Mouse (Mus musculus): Measurements from ENCODE around the gene Ston1. TPM values are rescaled to one million over a fixed set of nuclear protein-coding genes. Genes with fewer than 3 reads are reported as not detected.
A peak's percentile ranks its signal among the peaks of the same experiment; 100 is the strongest.

The Ston1 gene
- polyA plus RNA-seq, 1 experiment: 16.6 TPM

DNA sequence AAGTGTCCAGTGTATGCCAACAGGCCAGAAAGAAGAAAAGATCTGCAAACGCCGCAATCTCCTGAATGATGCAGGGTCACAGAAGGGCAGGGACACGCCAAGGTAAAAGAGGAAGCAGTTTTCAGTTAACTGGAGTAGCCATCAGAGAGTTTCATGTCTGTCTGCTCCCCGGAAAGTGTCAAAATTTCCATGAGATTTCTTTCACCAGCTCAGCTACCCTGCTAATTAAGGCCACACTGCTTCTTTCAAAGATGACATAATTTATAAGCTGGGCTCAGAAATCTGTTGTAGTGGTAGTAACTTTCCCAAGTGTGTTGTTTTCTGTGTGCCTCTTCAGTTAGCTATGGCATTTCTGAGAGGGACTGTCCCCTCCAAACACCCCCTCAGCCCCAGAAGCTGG, 1.4 kb upstream of the Ston1 start:
- no peaks in the 10 kb centered on the region for H3K27me3 ChIP-seq (ENCODE audit: control insufficient read depth, insufficient read depth, insufficient read length)
- H3ac ChIP-seq (ENCODE audit: control insufficient read depth, insufficient read length): no peak overlapping the region
- no peaks in the 10 kb centered on the region for H3K36me3 ChIP-seq (ENCODE audit: control insufficient read depth, insufficient read depth)
- H3K4me3 ChIP-seq: peak overlapping the region; percentile 75
- peaks cover 27% of the 10 kb centered on the region for H3K79me2 ChIP-seq (ENCODE audit: control insufficient read depth, insufficient read depth)
- H3K4me2 ChIP-seq (ENCODE audit: low read depth): no peak overlapping the region
- TF ChIP-seq POLR2A (IDR thresholded peaks at IDR 0.05; ENCODE audit: insufficient read length, low read depth) (no peak), MYOD1 (IDR thresholded peaks at IDR 0.05; ENCODE audit: control insufficient read depth in 1 of 3, insufficient read length in 2 of 3, low read depth in 2 of 3) (no peak), TCF12 (IDR thresholded peaks at IDR 0.05; ENCODE audit: insufficient read depth, poor library complexity, severe bottlenecking) (no peak), TCF3 (IDR thresholded peaks at IDR 0.05; ENCODE audit: insufficient read length, low read depth) (no peak), REST (IDR thresholded peaks at IDR 0.05; ENCODE audit: insufficient read depth, insufficient read length) (no peak), POLR2AphosphoS2 (IDR thresholded peaks at IDR 0.05; ENCODE audit: insufficient read length, low read depth) (no peak), SRF (IDR thresholded peaks at IDR 0.05; ENCODE audit: control insufficient read depth, insufficient read length, low read depth) (no peak), E2F4 (IDR thresholded peaks at IDR 0.05; ENCODE audit: insufficient read depth) (no peak), MAX (IDR thresholded peaks at IDR 0.05; ENCODE audit: low read depth) (no peak), CEBPB (IDR thresholded peaks at IDR 0.05; ENCODE audit: insufficient read depth, poor library complexity, severe bottlenecking) (no peak), USF1 (IDR thresholded peaks at IDR 0.05; ENCODE audit: low read depth) (no peak)

GRCm38 (mm10) chr17:88596544-88597221, 801 bp upstream of the Ston1 start:
- TF ChIP-seq USF1 (IDR thresholded peaks at IDR 0.05; ENCODE audit: low read depth): no peak
- TF ChIP-seq POLR2AphosphoS2 (IDR thresholded peaks at IDR 0.05; ENCODE audit: insufficient read length, low read depth): peak; percentile 36
- no peak for TF ChIP-seq REST (IDR thresholded peaks at IDR 0.05; ENCODE audit: insufficient read depth, insufficient read length)
- peak in 1 of 3 experiments; percentile 25 for TF ChIP-seq MYOD1 (IDR thresholded peaks at IDR 0.05; ENCODE audit: control insufficient read depth in 1 of 3, insufficient read length in 2 of 3, low read depth in 2 of 3)
- TF ChIP-seq SRF (IDR thresholded peaks at IDR 0.05; ENCODE audit: control insufficient read depth, insufficient read length, low read depth): peak; percentile 23
- Histone ChIP-seq H3ac (ENCODE audit: control insufficient read depth, insufficient read length) (peak overlapping the region; percentile 59), H3K36me3 (ENCODE audit: control insufficient read depth, insufficient read depth) (no peaks in the 10 kb centered on the region), H3K4me3 (peak overlapping the region; percentile 75), H3K4me2 (ENCODE audit: low read depth) (peak overlapping the region; percentile 75), H3K79me2 (ENCODE audit: control insufficient read depth, insufficient read depth) (peaks cover 33% of the 10 kb centered on the region), H3K27me3 (ENCODE audit: control insufficient read depth, insufficient read depth, insufficient read length) (no peaks in the 10 kb centered on the region)

GRCm38 (mm10) chr17:88598056-88598420, 554 bp downstream of the Ston1 start:
- Histone ChIP-seq H3K36me3 (ENCODE audit: control insufficient read depth, insufficient read depth) (no peaks in the 10 kb centered on the region), H3K4me3 (peak overlapping the region; percentile 75), H3ac (ENCODE audit: control insufficient read depth, insufficient read length) (peak overlapping the region; percentile 59), H3K27me3 (ENCODE audit: control insufficient read depth, insufficient read depth, insufficient read length) (no peaks in the 10 kb centered on the region), H3K4me2 (ENCODE audit: low read depth) (peak overlapping the region; percentile 86), H3K79me2 (ENCODE audit: control insufficient read depth, insufficient read depth) (peaks cover 33% of the 10 kb centered on the region)
- TF ChIP-seq USF1 (IDR thresholded peaks at IDR 0.05; ENCODE audit: low read depth): no peak
- no peak for TF ChIP-seq MYOG (IDR thresholded peaks at IDR 0.05; ENCODE audit: control insufficient read depth in 1 of 3, insufficient read depth in 1 of 3, insufficient read length in 2 of 3, low read depth in 2 of 3)
- TF ChIP-seq CEBPB (IDR thresholded peaks at IDR 0.05; ENCODE audit: insufficient read depth, poor library complexity, severe bottlenecking): no peak
- TF ChIP-seq E2F4 (IDR thresholded peaks at IDR 0.05; ENCODE audit: insufficient read depth): no peak
- no peak for TF ChIP-seq POLR2AphosphoS2 (IDR thresholded peaks at IDR 0.05; ENCODE audit: insufficient read length, low read depth)
- TF ChIP-seq MYOD1 (IDR thresholded peaks at IDR 0.05; ENCODE audit: control insufficient read depth in 1 of 3, insufficient read length in 2 of 3, low read depth in 2 of 3): no peak
- TF ChIP-seq TCF12 (IDR thresholded peaks at IDR 0.05; ENCODE audit: insufficient read depth, poor library complexity, severe bottlenecking): no peak
- TF ChIP-seq REST (IDR thresholded peaks at IDR 0.05; ENCODE audit: insufficient read depth, insufficient read length): no peak
- no peak for TF ChIP-seq TCF3 (IDR thresholded peaks at IDR 0.05; ENCODE audit: insufficient read length, low read depth)
- no peak for TF ChIP-seq POLR2A (IDR thresholded peaks at IDR 0.05; ENCODE audit: insufficient read length, low read depth)
- TF ChIP-seq MAX (IDR thresholded peaks at IDR 0.05; ENCODE audit: low read depth): no peak
- no peak for TF ChIP-seq SRF (IDR thresholded peaks at IDR 0.05; ENCODE audit: control insufficient read depth, insufficient read length, low read depth)

- H3K4me3 ChIP-seq: peak overlapping the region; percentile 75
- TF ChIP-seq USF1 (IDR thresholded peaks at IDR 0.05; ENCODE audit: low read depth) (no peak), MYOG (IDR thresholded peaks at IDR 0.05; ENCODE audit: control insufficient read depth in 1 of 3, insufficient read depth in 1 of 3, insufficient read length in 2 of 3, low read depth in 2 of 3) (no peak), MYOD1 (IDR thresholded peaks at IDR 0.05; ENCODE audit: control insufficient read depth in 1 of 3, insufficient read length in 2 of 3, low read depth in 2 of 3) (no peak), TCF3 (IDR thresholded peaks at IDR 0.05; ENCODE audit: insufficient read length, low read depth) (no peak), CEBPB (IDR thresholded peaks at IDR 0.05; ENCODE audit: insufficient read depth, poor library complexity, severe bottlenecking) (no peak), POLR2AphosphoS2 (IDR thresholded peaks at IDR 0.05; ENCODE audit: insufficient read length, low read depth) (no peak), MAX (IDR thresholded peaks at IDR 0.05; ENCODE audit: low read depth) (no peak), REST (IDR thresholded peaks at IDR 0.05; ENCODE audit: insufficient read depth, insufficient read length) (no peak), SRF (IDR thresholded peaks at IDR 0.05; ENCODE audit: control insufficient read depth, insufficient read length, low read depth) (no peak), POLR2A (IDR thresholded peaks at IDR 0.05; ENCODE audit: insufficient read length, low read depth) (no peak), E2F4 (IDR thresholded peaks at IDR 0.05; ENCODE audit: insufficient read depth) (no peak), TCF12 (IDR thresholded peaks at IDR 0.05; ENCODE audit: insufficient read depth, poor library complexity, severe bottlenecking) (no peak)
- no peaks in the 10 kb centered on the region for H3K27me3 ChIP-seq (ENCODE audit: control insufficient read depth, insufficient read depth, insufficient read length)
- H3K36me3 ChIP-seq (ENCODE audit: control insufficient read depth, insufficient read depth): no peaks in the 10 kb centered on the region
- H3K4me2 ChIP-seq (ENCODE audit: low read depth): peak overlapping the region; percentile 86
- H3K79me2 ChIP-seq (ENCODE audit: control insufficient read depth, insufficient read depth): peaks cover 33% of the 10 kb centered on the region
- H3ac ChIP-seq (ENCODE audit: control insufficient read depth, insufficient read length): peak overlapping the region; percentile 59
These were observed 1.3 kb downstream of the Ston1 start for GRCm38 (mm10) chr17:88598570-88599368.
